Mouse (Mus musculus) cerebellum, adult 2 months (tissue): ENCODE data around the gene Fkbp1b. TPM values are rescaled to one million over a fixed set of nuclear protein-coding genes. Genes with fewer than 3 reads are reported as not detected.

ENCODE experiments used
- DNase-seq, 2 experiments: peaks; one replicate each; pipeline ENCODE4 v3.0.0; 2021
- H3K27ac ChIP-seq: fragments of 200-500 bp; 2 replicates; pipeline ENCODE4 v1.5.1; 2012; ENCODE audit warnings: low read length, control low read depth, inconsistent platforms; ENCODE audit not compliant: insufficient read depth
- H3K27me3 ChIP-seq: fragments of 200-500 bp; 2 replicates; pipeline ENCODE4 v1.6.1; 2012; ENCODE audit warnings: inconsistent platforms, mild to moderate bottlenecking, low read length, moderate library complexity; ENCODE audit not compliant: control insufficient read depth, insufficient read depth
- H3K4me1 ChIP-seq: fragments of 200-500 bp; 2 replicates; pipeline ENCODE4 v1.6.1; 2011; ENCODE audit warnings: low read length; ENCODE audit not compliant: control insufficient read depth, insufficient read depth
- H3K4me3 ChIP-seq: fragments of 200-500 bp; replicated peaks from 2 replicates; pipeline ENCODE3; 2011; ENCODE audit warnings: mild to moderate bottlenecking, low read depth, low read length, control low read depth; ENCODE audit not compliant: insufficient read depth
- CTCF ChIP-seq: fragments of 200-500 bp; IDR thresholded peaks from 2 replicates; pipeline ENCODE4 v1.5.1; 2011; ENCODE audit warnings: low read depth, mild to moderate bottlenecking, control low read depth, low read length, moderate library complexity, borderline replicate concordance; ENCODE audit not compliant: insufficient read depth
- POLR2A ChIP-seq: fragments of 200-500 bp; IDR thresholded peaks from 2 replicates; pipeline ENCODE4 v1.6.1; 2011; ENCODE audit warnings: low read length, control low read depth, borderline replicate concordance; ENCODE audit not compliant: insufficient read depth
- WGBS: fragments of 180-500 bp; shearing (Covaris S2); methylation state at CpG from one replicate; pipeline ENCODE4 v1.1.7; 2018; 5-methylcytosine and 5-hydroxymethylcytosine counted together
- polyA plus RNA-seq: library from polyadenylated mRNA; depleted of rRNA; stranded (reverse); fragments of >200 nt; gene quantifications from 2 replicates; pipeline ENCODE4 v1.2.3, GENCODE M21; 2012

The Fkbp1b gene
- polyA plus RNA-seq, 1 experiment, result 66.9 TPM

DNA sequence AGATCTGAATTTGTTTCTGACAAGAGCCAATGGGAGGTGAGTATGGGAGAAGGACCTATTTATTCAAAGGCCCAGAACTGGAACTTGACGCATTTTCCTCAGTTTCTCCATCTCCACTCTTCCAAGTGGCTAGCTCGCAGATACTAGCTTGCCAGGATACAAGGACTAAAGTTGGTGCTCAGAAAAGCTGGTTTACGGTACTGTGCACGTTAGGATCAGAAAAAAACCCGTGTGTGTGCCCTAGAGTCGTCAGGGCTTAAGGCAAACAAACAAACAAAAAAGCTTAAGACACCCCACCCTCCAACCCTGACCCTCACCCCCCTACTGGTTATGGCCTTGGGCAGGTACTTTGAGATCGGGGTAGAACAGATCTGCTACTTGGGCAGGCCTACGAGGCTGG is 1.1 kb upstream of the Fkbp1b start:
- DNase-seq, result peak in 1 of 2 experiments; percentile 25
- WGBS, result 93% methylated on average over 8 of the region's 8 CpGs

DNA sequence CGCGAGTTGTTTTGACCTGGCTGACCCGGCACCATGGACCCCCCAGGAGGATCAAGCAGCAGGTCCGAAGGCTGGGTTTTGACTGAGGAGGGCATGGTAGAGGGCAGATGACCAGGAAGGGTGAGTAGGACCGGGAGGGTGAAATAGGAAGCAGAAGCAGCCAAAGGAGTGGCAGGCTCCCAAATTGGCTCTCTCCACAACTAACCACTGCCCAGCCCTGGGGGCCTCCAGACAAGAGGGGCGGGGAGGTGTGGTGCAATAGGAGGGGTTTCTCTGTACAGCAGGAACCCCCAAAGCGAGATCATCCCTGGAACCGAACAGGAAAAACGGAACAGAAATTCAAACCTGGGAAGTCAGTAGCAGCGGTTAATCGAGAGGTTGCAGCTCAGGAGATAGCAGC is 650 bp downstream of the Fkbp1b start:
- Histone ChIP-seq H3K4me1 (no peaks in the 10 kb centered on the region; the same call in 1 of the 2 replicates), H3K27ac (no peak overlapping the region), H3K27me3 (no peaks in the 10 kb centered on the region), H3K4me3 (peak overlapping the region; percentile 59)
- TF ChIP-seq POLR2A (0 out of 2 replicates have a peak, but pooled peaks have one; percentile 5), CTCF (no peak)
- WGBS, result 1% methylated on average over 11 of the region's 11 CpGs
- DNase-seq, result peak; percentile 32 to 40

More for the DNA sequence above, 1.1 kb upstream of the Fkbp1b start:
- Histone ChIP-seq H3K27ac (no peak overlapping the region), H3K4me3 (no peak overlapping the region), H3K27me3 (no peaks in the 10 kb centered on the region), H3K4me1 (peaks cover 1% of the 10 kb centered on the region; the same call in 1 of the 2 replicates)
- no peak for TF ChIP-seq POLR2A
- no peak for TF ChIP-seq CTCF

DNA sequence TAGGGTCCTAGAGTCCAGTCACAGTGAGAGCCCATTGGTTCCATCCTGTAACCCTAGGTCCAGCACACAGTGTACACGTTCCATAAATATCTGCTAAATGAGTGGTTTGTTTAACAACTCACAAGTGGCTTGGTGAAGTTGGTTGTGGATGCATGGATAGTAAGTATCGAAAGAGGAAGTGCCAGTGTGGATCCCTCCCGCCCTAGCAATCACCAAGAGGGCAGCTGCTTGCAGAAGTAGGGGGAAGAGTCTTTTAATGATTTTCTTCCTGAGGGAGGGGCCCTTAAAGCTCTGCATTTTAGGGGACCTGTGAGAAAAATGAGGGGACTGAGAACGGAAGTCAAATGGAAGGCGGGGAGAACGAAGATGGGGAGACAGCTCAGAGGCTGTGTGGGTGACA is 1.4 kb downstream of the Fkbp1b start:
- no peak for DNase-seq
- no peak overlapping the region for H3K4me3 ChIP-seq
- H3K4me1 ChIP-seq, result no peaks in the 10 kb centered on the region; the same call in 1 of the 2 replicates

DNA sequence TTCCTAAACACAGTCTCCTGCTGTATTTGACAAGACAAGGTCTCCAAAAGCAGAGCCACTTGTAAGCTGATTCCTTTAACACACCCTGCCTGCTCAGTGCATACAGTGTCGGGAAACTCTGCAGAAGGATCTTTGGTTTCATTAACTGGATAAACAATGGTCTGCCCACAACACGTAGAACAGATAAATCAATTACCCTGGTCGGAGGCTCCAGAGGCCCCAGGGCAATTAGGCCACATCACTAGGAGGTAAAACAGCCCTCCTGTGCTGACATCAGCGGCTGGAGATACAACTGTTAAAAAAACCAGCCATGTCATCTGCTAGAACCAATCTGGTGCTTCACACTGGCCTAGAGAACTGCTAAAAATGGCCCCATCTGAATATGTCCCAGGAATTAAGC is 4.4 kb downstream of the Fkbp1b start:
- DNase-seq, result no peak
- H3K4me3 ChIP-seq, result no peak overlapping the region
- H3K27me3 ChIP-seq, result no peaks in the 10 kb centered on the region
- TF ChIP-seq POLR2A, result no peak
- no peak for TF ChIP-seq CTCF
- H3K4me1 ChIP-seq, result no peaks in the 10 kb centered on the region; the same call in 1 of the 2 replicates
- 72% methylated on average over 4 of the region's 4 CpGs for WGBS
- H3K27ac ChIP-seq, result no peak overlapping the region

More for the DNA sequence above, 1.4 kb downstream of the Fkbp1b start:
- WGBS, result 75% methylated on average over 6 of the region's 6 CpGs
- Histone ChIP-seq H3K27ac (no peak overlapping the region), H3K27me3 (no peaks in the 10 kb centered on the region)
- TF ChIP-seq POLR2A (no peak), CTCF (no peak)

DNA sequence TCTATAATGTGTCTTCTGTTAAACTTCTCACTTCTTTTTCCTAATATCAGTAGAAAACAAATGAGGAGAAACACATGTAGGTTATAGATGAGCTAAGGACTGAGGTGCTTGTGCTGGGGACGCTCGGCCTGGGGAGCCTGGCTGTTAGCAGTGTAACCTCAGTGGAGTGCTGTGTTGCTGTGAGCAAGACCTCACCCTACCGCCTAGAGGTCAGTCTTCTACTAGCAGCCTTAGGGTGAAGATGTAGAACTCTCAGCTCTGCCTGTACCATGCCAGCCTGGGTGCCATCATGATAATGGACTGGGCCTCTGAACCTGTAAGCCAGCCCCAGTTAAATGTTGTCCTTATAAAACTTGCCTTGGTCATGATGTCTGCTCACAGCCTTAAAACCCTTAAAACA is 14.1 kb downstream of the Fkbp1b start:
- Histone ChIP-seq H3K27me3 (no peaks in the 10 kb centered on the region), H3K27ac (no peak overlapping the region), H3K4me1 (peaks cover 2% of the 10 kb centered on the region; the same call in 1 of the 2 replicates), H3K4me3 (no peak overlapping the region)
- TF ChIP-seq POLR2A, result no peak
- TF ChIP-seq CTCF, result no peak
- no peak for DNase-seq
- 69% methylated on average over 3 of the region's 3 CpGs for WGBS

DNA sequence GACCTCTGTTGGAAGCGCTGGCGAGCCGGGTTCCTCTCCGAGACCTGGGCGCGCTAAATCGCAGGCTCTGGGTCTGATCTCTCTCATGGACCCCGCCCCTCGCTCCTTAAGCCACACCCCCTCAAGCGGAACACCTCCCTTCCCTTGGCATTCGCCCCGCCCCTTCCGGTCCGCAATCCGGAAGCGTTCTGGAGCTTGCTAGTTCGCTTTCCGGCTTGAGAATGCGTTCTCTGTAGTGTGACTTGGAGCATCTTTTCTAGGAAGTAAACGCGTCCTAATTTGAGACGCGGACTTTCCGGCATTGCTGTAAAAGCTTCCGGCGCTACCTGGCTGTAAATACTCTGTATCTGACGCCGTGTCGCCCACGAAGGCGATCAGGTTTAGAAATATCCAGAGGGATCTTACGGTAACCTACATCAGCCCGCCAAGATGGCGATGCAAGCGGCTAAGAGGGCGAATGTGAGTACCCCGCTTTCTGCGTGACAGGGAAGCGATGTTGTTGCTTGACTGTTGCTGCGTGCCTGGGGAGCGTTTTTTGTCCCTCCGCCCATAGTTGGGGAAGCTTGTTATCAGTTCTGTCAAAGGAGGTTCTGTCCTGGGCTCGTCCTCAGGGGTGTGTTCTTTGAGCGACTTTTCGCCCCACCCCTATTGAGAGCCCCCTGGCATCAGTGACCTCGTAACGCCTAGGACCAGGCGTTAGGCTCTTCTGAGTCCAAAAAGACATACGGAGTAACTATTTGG is 23.9 kb downstream of the Fkbp1b start, which contains the start of gene Sf3b6:
Gene Sf3b6 (plus strand): TSS at position 184 of the 741 bp plus-strand sequence.
- under 1% methylated on average over 49 of the region's 49 CpGs for WGBS
- Histone ChIP-seq H3K4me1 (peaks cover 4% of the 10 kb centered on the region), H3K27ac (peak within 1 kb of the TSS; percentile 4), H3K4me3 (peak within 1 kb of the TSS; percentile 92), H3K27me3 (no peaks in the 10 kb centered on the region)
- no peak for TF ChIP-seq CTCF
- TF ChIP-seq POLR2A, result peak; percentile 77
- DNase-seq, result peak; percentile 97 to 99

DNA sequence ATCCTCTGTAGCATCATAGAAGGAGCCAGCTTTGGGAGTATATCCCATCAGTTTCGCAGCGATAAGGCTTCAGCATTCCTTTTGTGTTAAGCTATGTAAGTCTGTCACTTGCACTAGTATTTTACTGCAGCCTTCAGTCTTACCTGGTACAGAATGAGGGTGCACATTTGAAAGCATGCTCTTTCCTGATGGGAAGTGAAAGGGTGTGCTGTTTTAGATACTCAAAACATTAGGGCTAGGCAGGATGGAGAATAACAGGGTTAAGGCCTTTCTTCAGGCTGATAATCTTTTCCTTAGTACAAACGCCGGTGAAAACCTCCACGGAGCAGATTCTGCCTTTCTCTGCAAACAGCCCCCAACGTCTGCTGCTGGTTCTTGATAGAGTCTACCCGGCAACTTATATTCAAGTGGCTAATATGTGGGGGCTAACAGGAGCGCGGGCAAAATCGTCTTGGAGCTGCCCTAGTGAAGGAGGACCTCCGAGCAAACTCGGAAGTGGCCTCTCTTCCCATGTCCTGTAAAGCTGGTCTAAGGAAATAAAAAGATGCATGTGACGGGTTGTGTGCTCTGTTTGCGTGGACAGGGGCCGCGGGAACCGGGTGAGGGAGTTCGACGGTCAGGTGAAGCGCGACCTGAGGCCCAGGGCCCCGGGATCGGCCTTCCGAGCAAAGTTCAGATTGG is 24.6 kb downstream of the Fkbp1b start:
- Histone ChIP-seq H3K4me1 (peaks cover 4% of the 10 kb centered on the region), H3K27ac (peak overlapping the region; percentile 4), H3K4me3 (peak overlapping the region; percentile 92), H3K27me3 (no peaks in the 10 kb centered on the region)
- DNase-seq, result no peak
- WGBS, result 8% methylated on average over 24 of the region's 24 CpGs
- TF ChIP-seq POLR2A, result no peak
